Mouse (Mus musculus) kidney, embryonic 14.5 days (tissue): ENCODE measurements around the gene Ly86. TPM values are rescaled to one million over a fixed set of nuclear protein-coding genes. Genes with fewer than 3 reads are reported as not detected.

ENCODE experiments used
- ATAC-seq: fragments of 200-750 bp; cut with Nextera tagmentation; 2 replicates; pipeline ENCODE4 v1.8.0; 2017; ENCODE audit warnings: moderate number of reproducible peaks, mild to moderate bottlenecking, moderate TSS enrichment, moderate library complexity; ENCODE audit not compliant: low FRiP score, low TSS enrichment
- H3K27ac ChIP-seq: fragments of 300-500 bp; sonication (generic); 2 replicates; pipeline ENCODE4 v1.5.1; 2014; ENCODE audit warnings: low read depth, mild to moderate bottlenecking, low read length, moderate library complexity, mixed read lengths
- H3K27me3 ChIP-seq: fragments of 300-500 bp; sonication (generic); 2 replicates; pipeline ENCODE4 v1.6.1; 2014; ENCODE audit warnings: mild to moderate bottlenecking, low read length; ENCODE audit not compliant: control insufficient read depth, insufficient read depth
- H3K36me3 ChIP-seq: fragments of 300-500 bp; sonication (generic); 2 replicates; pipeline ENCODE4 v1.6.1; 2014; ENCODE audit warnings: low read length, mixed read lengths; ENCODE audit not compliant: control insufficient read depth, insufficient read depth
- H3K4me1 ChIP-seq: fragments of 300-500 bp; sonication (generic); 2 replicates; pipeline ENCODE4 v1.6.1; 2014; ENCODE audit warnings: low read length, mixed read lengths; ENCODE audit not compliant: control insufficient read depth, insufficient read depth
- H3K4me2 ChIP-seq: fragments of 300-500 bp; sonication (generic); replicated peaks from 2 replicates; pipeline ENCODE4 v1.6.1; 2014; ENCODE audit warnings: low read depth, mild to moderate bottlenecking, low read length
- H3K4me3 ChIP-seq: fragments of 300-500 bp; sonication (generic); 2 replicates; pipeline ENCODE4 v1.5.1; 2014; ENCODE audit warnings: mild to moderate bottlenecking, low read length
- H3K9ac ChIP-seq: fragments of 300-500 bp; sonication (generic); 2 replicates; pipeline ENCODE4 v1.6.1; 2014; ENCODE audit warnings: low read depth, mild to moderate bottlenecking, low read length, moderate library complexity
- H3K9me3 ChIP-seq: fragments of 300-500 bp; sonication (generic); 2 replicates; pipeline ENCODE4 v1.6.1; 2016; ENCODE audit warnings: low read length; ENCODE audit not compliant: control insufficient read depth
- WGBS: fragments of 180-500 bp; shearing (Covaris S2); extraction: QIAGEN DNeasy Blood & Tissue Kit; methylation state at CpG from one replicate; pipeline ENCODE4 v1.1.7; 2014; 5-methylcytosine and 5-hydroxymethylcytosine counted together
- polyA plus RNA-seq: library from polyadenylated mRNA; unstranded; fragments of >200 nt; fragmentation: Nextera tagmentation; extraction: Ambion mirVana; gene quantifications from 2 replicates; pipeline ENCODE4 v1.2.1, GENCODE M21; 2014

The Ly86 gene
- polyA plus RNA-seq: 6.8 TPM in 2 replicates

GRCm38 (mm10) chr13:37344909-37345772, at the start of gene Ly86:
TSS of gene Ly86 (plus strand) at chr13:37345208.
- 92% methylated on average over 28 of the region's 28 CpGs for WGBS
- no peak within 1 kb of the TSS for H3K27ac ChIP-seq
- no peak for ATAC-seq

GRCm38 (mm10) chr13:37297886-37298285, 47.1 kb upstream of the Ly86 start:
- WGBS: 79% methylated on average over 5 of the region's 5 CpGs
- Histone ChIP-seq H3K4me2 (no peak overlapping the region), H3K36me3 (no peaks in the 10 kb centered on the region), H3K4me3 (no peak overlapping the region), H3K4me1 (no peaks in the 10 kb centered on the region), H3K9me3 (no peaks in the 10 kb centered on the region), H3K9ac (no peak overlapping the region), H3K27ac (no peak overlapping the region), H3K27me3 (no peaks in the 10 kb centered on the region)
- no peak for ATAC-seq

More at GRCm38 (mm10) chr13:37344909-37345772, at the start of gene Ly86:
- no peak within 1 kb of the TSS for H3K4me2 ChIP-seq
- H3K4me1 ChIP-seq: no peaks in the 10 kb centered on the region
- H3K9ac ChIP-seq: no peak within 1 kb of the TSS
- no peaks in the 10 kb centered on the region for H3K9me3 ChIP-seq
- no peaks in the 10 kb centered on the region for H3K27me3 ChIP-seq
- no peak within 1 kb of the TSS for H3K4me3 ChIP-seq
- H3K36me3 ChIP-seq: no peaks in the 10 kb centered on the region

GRCm38 (mm10) chr13:37298856-37299255, 46.2 kb upstream of the Ly86 start:
- Histone ChIP-seq H3K9me3 (no peaks in the 10 kb centered on the region), H3K4me1 (no peaks in the 10 kb centered on the region), H3K36me3 (no peaks in the 10 kb centered on the region), H3K4me3 (no peak overlapping the region), H3K27ac (no peak overlapping the region), H3K27me3 (no peaks in the 10 kb centered on the region), H3K9ac (no peak overlapping the region), H3K4me2 (no peak overlapping the region)
- 30% methylated on average over 1 of the region's 1 CpGs for WGBS
- ATAC-seq: no peak

- 23% methylated on average over 5 of the region's 5 CpGs for WGBS
- no peak overlapping the region for H3K4me3 ChIP-seq
Observed at GRCm38 (mm10) chr13:37302877-37303276, 42.1 kb upstream of the Ly86 start.

GRCm38 (mm10) chr13:37308006-37308405, 37.0 kb upstream of the Ly86 start:
- WGBS: 79% methylated on average over 4 of the region's 4 CpGs

More at GRCm38 (mm10) chr13:37302877-37303276, 42.1 kb upstream of the Ly86 start:
- Histone ChIP-seq H3K9me3 (no peaks in the 10 kb centered on the region), H3K4me1 (no peaks in the 10 kb centered on the region), H3K9ac (no peak overlapping the region), H3K36me3 (no peaks in the 10 kb centered on the region), H3K4me2 (no peak overlapping the region), H3K27ac (no peak overlapping the region), H3K27me3 (no peaks in the 10 kb centered on the region)
- no peak for ATAC-seq

GRCm38 (mm10) chr13:37309296-37309695, 35.7 kb upstream of the Ly86 start:
- Histone ChIP-seq H3K9me3 (no peaks in the 10 kb centered on the region), H3K9ac (no peak overlapping the region), H3K36me3 (no peaks in the 10 kb centered on the region), H3K4me2 (no peak overlapping the region), H3K27ac (no peak overlapping the region), H3K4me3 (no peak overlapping the region), H3K27me3 (peaks cover 8% of the 10 kb centered on the region; the same call in 1 of the 2 replicates), H3K4me1 (peaks cover 3% of the 10 kb centered on the region; the same call in 1 of the 2 replicates)
- ATAC-seq: no peak
- WGBS: 72% methylated on average over 5 of the region's 5 CpGs

More at GRCm38 (mm10) chr13:37308006-37308405, 37.0 kb upstream of the Ly86 start:
- no peaks in the 10 kb centered on the region for H3K9me3 ChIP-seq
- no peak overlapping the region for H3K4me2 ChIP-seq
- no peaks in the 10 kb centered on the region for H3K36me3 ChIP-seq
- H3K27me3 ChIP-seq: peaks cover 8% of the 10 kb centered on the region; the same call in 1 of the 2 replicates
- no peak for ATAC-seq
- no peak overlapping the region for H3K27ac ChIP-seq
- no peak overlapping the region for H3K9ac ChIP-seq
- no peak overlapping the region for H3K4me3 ChIP-seq
- peaks cover 3% of the 10 kb centered on the region; the same call in 1 of the 2 replicates for H3K4me1 ChIP-seq

GRCm38 (mm10) chr13:37310331-37310730, 34.7 kb upstream of the Ly86 start:
- no peak for ATAC-seq
- H3K36me3 ChIP-seq: no peaks in the 10 kb centered on the region
- H3K9me3 ChIP-seq: no peaks in the 10 kb centered on the region
- H3K27ac ChIP-seq: no peak overlapping the region
- H3K4me2 ChIP-seq: no peak overlapping the region
- WGBS: 43% methylated on average over 8 of the region's 8 CpGs
- H3K4me3 ChIP-seq: no peak overlapping the region
- no peak overlapping the region for H3K9ac ChIP-seq
- H3K4me1 ChIP-seq: peaks cover 3% of the 10 kb centered on the region; the same call in 1 of the 2 replicates
- peaks cover 8% of the 10 kb centered on the region; the same call in 1 of the 2 replicates for H3K27me3 ChIP-seq

- H3K4me3 ChIP-seq: peak overlapping the region; percentile 31
- peak overlapping the region; percentile 40; the same call in 1 of the 2 replicates for H3K9ac ChIP-seq
- peaks cover 8% of the 10 kb centered on the region; the same call in 1 of the 2 replicates for H3K27me3 ChIP-seq
- no peaks in the 10 kb centered on the region for H3K36me3 ChIP-seq
- peaks cover 3% of the 10 kb centered on the region; the same call in 1 of the 2 replicates for H3K4me1 ChIP-seq
- ATAC-seq: peak; percentile 42
- no peak overlapping the region for H3K27ac ChIP-seq
- 12% methylated on average over 27 of the region's 27 CpGs for WGBS
- H3K9me3 ChIP-seq: no peaks in the 10 kb centered on the region
- H3K4me2 ChIP-seq: peak overlapping the region; percentile 64
Observed at GRCm38 (mm10) chr13:37311555-37312221, 33.3 kb upstream of the Ly86 start.
